In the genomic region with DNA sequence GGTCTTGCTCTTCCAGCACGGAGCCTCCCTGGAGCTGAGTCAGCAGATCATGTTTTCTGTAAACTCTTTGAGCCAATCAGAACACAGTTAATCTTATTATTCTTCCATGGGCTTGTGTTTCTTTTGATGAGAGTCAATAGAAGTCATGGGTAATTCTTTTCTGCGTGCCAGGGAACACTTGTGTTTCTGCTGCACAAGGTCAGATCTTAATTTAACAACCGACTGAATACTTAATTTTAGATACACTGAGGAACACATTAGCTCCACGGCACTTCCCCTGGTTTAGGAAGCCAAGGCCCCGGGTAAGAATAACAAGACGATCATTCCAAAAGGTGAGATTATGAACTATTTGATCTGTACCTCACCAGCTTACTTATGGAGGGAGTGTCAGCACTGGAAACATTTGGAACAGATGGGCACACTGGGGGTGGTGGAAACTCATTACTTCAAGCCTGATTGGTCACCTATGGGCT, we compare ENCODE assay signal across 17 mouse cellular contexts. TPM values are rescaled to one million over a fixed set of nuclear protein-coding genes. Genes with fewer than 3 reads are reported as not detected.
DNase-seq lines count a peak whose midpoint lies in the region; ATAC-seq lines count a peak whose summit lies in the region.
"Had no signal": no experiment of that assay in that cellular context is flagged by ENCODE, and none has a peak within 500 bp of the region (broad histone marks: within the 10 kb centered on the region; RNA-seq: fewer than 3 reads in every experiment).

No protein-coding gene starts in this region.

- H3K4me2 ChIP-seq in kidney, embryonic 15.5 days: no peak overlapping the region
- H3K4me2 ChIP-seq in heart, embryonic 16.5 days (ENCODE audit: low read depth, low read length): peak overlapping the region; percentile 32
- H3K4me2 ChIP-seq in liver, embryonic 12.5 days: no peak overlapping the region
- H3K4me2 ChIP-seq: forebrain, embryonic 15.5 days had no signal

- no peak overlapping the region for H3K4me3 ChIP-seq in kidney, embryonic 15.5 days (replicated peaks)
- H3K4me3 ChIP-seq in heart, embryonic 16.5 days (ENCODE audit: low read length): no peak overlapping the region
- no peak overlapping the region for H3K4me3 ChIP-seq in liver, embryonic 12.5 days
- H3K4me3 ChIP-seq: forebrain, embryonic 15.5 days had no signal

- no peaks in the 10 kb centered on the region for H3K36me3 ChIP-seq in kidney, embryonic 15.5 days
- H3K36me3 ChIP-seq in heart, embryonic 16.5 days (ENCODE audit: control insufficient read depth, insufficient read depth): no peaks in the 10 kb centered on the region
- no peaks in the 10 kb centered on the region for H3K36me3 ChIP-seq in liver, embryonic 12.5 days
- H3K36me3 ChIP-seq: forebrain, embryonic 15.5 days had no signal

- H3K9ac ChIP-seq in kidney, embryonic 15.5 days: no peak overlapping the region
- peak overlapping the region; percentile 29; the same call in 1 of the 2 replicates for H3K9ac ChIP-seq in heart, embryonic 16.5 days (ENCODE audit: low read length)
- H3K9ac ChIP-seq in liver, embryonic 12.5 days: no peak overlapping the region
- H3K9ac ChIP-seq: forebrain, embryonic 15.5 days had no signal

- H3K4me1 ChIP-seq in kidney, embryonic 15.5 days: no peaks in the 10 kb centered on the region
- peaks cover 29% of the 10 kb centered on the region for H3K4me1 ChIP-seq in heart, embryonic 16.5 days (ENCODE audit: control insufficient read depth, insufficient read depth, low read length)
- no peaks in the 10 kb centered on the region for H3K4me1 ChIP-seq in liver, embryonic 12.5 days
- H3K4me1 ChIP-seq: forebrain, embryonic 15.5 days had no signal

- H3K27me3 ChIP-seq in kidney, embryonic 15.5 days: no peaks in the 10 kb centered on the region
- H3K27me3 ChIP-seq in heart, embryonic 16.5 days (ENCODE audit: control insufficient read depth, insufficient read depth, low read length): no peaks in the 10 kb centered on the region
- no peaks in the 10 kb centered on the region for H3K27me3 ChIP-seq in liver, embryonic 12.5 days (replicated peaks)
- H3K27me3 ChIP-seq: forebrain, embryonic 15.5 days had no signal

- H3K9me3 ChIP-seq in kidney, embryonic 15.5 days (replicated peaks): no peaks in the 10 kb centered on the region
- H3K9me3 ChIP-seq in heart, embryonic 16.5 days (replicated peaks; ENCODE audit: control insufficient read depth, low read length): no peaks in the 10 kb centered on the region
- H3K9me3 ChIP-seq in liver, embryonic 12.5 days (replicated peaks): no peaks in the 10 kb centered on the region
- H3K9me3 ChIP-seq: forebrain, embryonic 15.5 days had no signal

- WGBS in kidney, embryonic 15.5 days: 64% methylated on average over 6 of the region's 6 CpGs
- WGBS in heart, embryonic 16.5 days: 30% methylated on average over 6 of the region's 6 CpGs
- 63% methylated on average over 6 of the region's 6 CpGs for WGBS in liver, embryonic 12.5 days (ENCODE audit: insufficient replicate concordance)

- intact Hi-C loops in left cerebral cortex, postnatal 10 days (cut with DNase I): no loop called here

- DNase-seq in gastrocnemius, adult 18-20 months (ENCODE audit: low spot score): peak; percentile 68
- DNase-seq in gastrocnemius, postnatal 4 days (ENCODE audit: low spot score in 2 of 2): no peak
- DNase-seq in kidney, postnatal 25 days: no peak
- peak; percentile 31 to 71 for DNase-seq in cerebellum, postnatal 14 days
- DNase-seq in left cerebral cortex, postnatal 10 days (ENCODE audit: extremely low spot score in 1 of 2, low spot score in 2 of 2): no peak
- DNase-seq: adrenal gland, postnatal 25 days; layer of hippocampus, postnatal 36 days; thymus, adult 2 months had no signal

- H3K27ac ChIP-seq in kidney, embryonic 15.5 days: 0 out of 2 replicates have a peak overlapping the region, but pooled peaks have one; percentile 18
- H3K27ac ChIP-seq in heart, embryonic 16.5 days (ENCODE audit: low read length): peak overlapping the region; percentile 77
- H3K27ac ChIP-seq in liver, embryonic 12.5 days: no peak overlapping the region
- H3K27ac ChIP-seq: forebrain, embryonic 15.5 days; macrophage had no signal

- no peak for ATAC-seq in kidney, embryonic 15.5 days (replicated peaks; ENCODE audit: low FRiP score)
- ATAC-seq in heart, embryonic 16.5 days (replicated peaks; ENCODE audit: extremely low read depth, insufficient read depth, low FRiP score): peak; percentile 46; the same call in 1 of the 2 replicates
- no peak for ATAC-seq in liver, embryonic 12.5 days
- ATAC-seq: forebrain, embryonic 15.5 days; intestine, embryonic 16.5 days had no signal

RNA-seq across cellular contexts. Expression of gene Asb15, which starts 15.2 kb away (rescaled TPM):
- 10 to 100 TPM; 69.6 to 81.3 TPM for total RNA-seq in gastrocnemius, adult 18-20 months (2021)
- total RNA-seq in gastrocnemius, postnatal 4 days (2021): 1 to 10 TPM; 1.7 to 1.9 TPM
- polyA plus RNA-seq in kidney, embryonic 15.5 days (2015; fragmentation: Nextera tagmentation; extraction: Ambion mirVana): 0.18 and 0.45 TPM in 2 replicates
- 0.69 and 0.93 TPM in 2 replicates for polyA plus RNA-seq in heart, embryonic 16.5 days (2015; fragmentation: Nextera tagmentation; extraction: Ambion mirVana)
- total RNA-seq in left cerebral cortex, postnatal 10 days (2021): not detected
- 0.04 TPM in 1 of 2 replicates, not detected in the other for polyA plus RNA-seq in liver, embryonic 12.5 days (2016; fragmentation: Nextera tagmentation; extraction: Ambion mirVana)
- total RNA-seq: adrenal gland, postnatal 25 days; layer of hippocampus, postnatal 36 days; monocyte, adult 5-6 weeks; neutrophil, adult 5-6 weeks had no signal
- polyA plus RNA-seq: forebrain, embryonic 15.5 days; intestine, embryonic 16.5 days; limb, embryonic 11.5 days; macrophage had no signal

RNA-seq across cellular contexts. Expression of gene Ndufa5, which starts 15.3 kb away (rescaled TPM):
- 100 to 1,000 TPM; 639 to 641 TPM for total RNA-seq in gastrocnemius, adult 18-20 months (2021)
- 100 to 1,000 TPM; 385 to 429 TPM for total RNA-seq in gastrocnemius, postnatal 4 days (2021)
- polyA plus RNA-seq in kidney, embryonic 15.5 days (2015; fragmentation: Nextera tagmentation; extraction: Ambion mirVana): 377 and 407 TPM in 2 replicates
- polyA plus RNA-seq in heart, embryonic 16.5 days (2015; fragmentation: Nextera tagmentation; extraction: Ambion mirVana): 759 and 771 TPM in 2 replicates
- total RNA-seq in left cerebral cortex, postnatal 10 days (2021): 100 to 1,000 TPM; 220 to 239 TPM
- 274 and 277 TPM in 2 replicates for polyA plus RNA-seq in liver, embryonic 12.5 days (2016; fragmentation: Nextera tagmentation; extraction: Ambion mirVana)

RNA-seq across cellular contexts. Expression of gene Iqub, which starts 28.3 kb away (rescaled TPM):
- under 1 TPM; 0.19 to 0.23 TPM for total RNA-seq in gastrocnemius, adult 18-20 months (2021)
- total RNA-seq in gastrocnemius, postnatal 4 days (2021): under 1 TPM; 0.10 to 0.12 TPM
- polyA plus RNA-seq in kidney, embryonic 15.5 days (2015; fragmentation: Nextera tagmentation; extraction: Ambion mirVana): 0.05 and 0.12 TPM in 2 replicates
- 0.30 and 0.40 TPM in 2 replicates for polyA plus RNA-seq in heart, embryonic 16.5 days (2015; fragmentation: Nextera tagmentation; extraction: Ambion mirVana)
- under 1 TPM; 0.54 to 0.73 TPM for total RNA-seq in left cerebral cortex, postnatal 10 days (2021)
- 0.07 TPM in 1 of 2 replicates, not detected in the other for polyA plus RNA-seq in liver, embryonic 12.5 days (2016; fragmentation: Nextera tagmentation; extraction: Ambion mirVana)
- total RNA-seq: neutrophil, adult 5-6 weeks had no signal
- polyA plus RNA-seq: limb, embryonic 11.5 days; macrophage had no signal

RNA-seq across cellular contexts. Expression of gene Lmod2, which starts 54.4 kb away (rescaled TPM):
- total RNA-seq in gastrocnemius, adult 18-20 months (2021): 100 to 1,000 TPM; 254 to 431 TPM
- 100 to 1,000 TPM; 105 to 205 TPM for total RNA-seq in gastrocnemius, postnatal 4 days (2021)
- 0.17 and 0.55 TPM in 2 replicates for polyA plus RNA-seq in kidney, embryonic 15.5 days (2015; fragmentation: Nextera tagmentation; extraction: Ambion mirVana)
- polyA plus RNA-seq in heart, embryonic 16.5 days (2015; fragmentation: Nextera tagmentation; extraction: Ambion mirVana): 49.6 and 52.6 TPM in 2 replicates
- total RNA-seq in left cerebral cortex, postnatal 10 days (2021): not detected
- not detected in 2 replicates for polyA plus RNA-seq in liver, embryonic 12.5 days (2016; fragmentation: Nextera tagmentation; extraction: Ambion mirVana)
- total RNA-seq: layer of hippocampus, postnatal 36 days; monocyte, adult 5-6 weeks; neutrophil, adult 5-6 weeks had no signal
- polyA plus RNA-seq: forebrain, embryonic 15.5 days; intestine, embryonic 16.5 days; limb, embryonic 11.5 days; macrophage had no signal

Comparison
In these comparisons a context has a peak if more than half of its experiments do, and no peak if none do; other contexts are left out.
1. DNase-seq: peak in gastrocnemius, adult 18-20 months (single experiment) and cerebellum, postnatal 14 days (2 of 2); none in gastrocnemius, postnatal 4 days (0 of 2), kidney, postnatal 25 days (0 of 2) and left cerebral cortex, postnatal 10 days (0 of 2).
2. RNA of gene Asb15, which starts 15.2 kb away (total RNA-seq): 69.6 to 81.3 TPM in gastrocnemius, adult 18-20 months; 1.7 to 1.9 TPM in gastrocnemius, postnatal 4 days and not detected in left cerebral cortex, postnatal 10 days; every median in the first group is over 10 times any median in the second.